In the genomic region with DNA sequence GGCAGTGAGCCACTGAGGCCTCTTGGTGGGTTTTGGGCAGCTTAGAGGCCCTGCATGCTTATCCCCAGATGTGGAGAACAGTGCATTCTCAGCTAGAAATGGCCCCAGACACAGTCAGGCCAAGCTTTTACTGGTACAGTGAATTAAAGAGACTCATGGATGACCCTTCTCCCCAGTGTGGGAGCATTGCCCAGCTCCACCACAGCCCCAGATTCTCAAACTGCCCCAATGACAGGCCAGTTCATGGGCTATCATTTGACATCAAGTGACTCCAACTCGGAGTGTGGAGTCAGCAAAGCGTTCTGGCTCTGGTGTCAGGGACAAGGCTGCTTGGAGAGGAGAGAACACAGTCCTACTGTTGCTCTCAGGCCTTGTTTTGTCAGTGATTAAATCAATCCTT, we compare ENCODE assay signal across 21 mouse cellular contexts.
"Had no signal": no experiment of that assay in that cellular context is flagged by ENCODE, and none has a peak within 500 bp of the region (broad histone marks: within the 10 kb centered on the region; RNA-seq: fewer than 3 reads in every experiment).

No protein-coding gene starts in this region.

- H3K4me1 ChIP-seq: intestine, embryonic 15.5 days; limb, embryonic 12.5 days; limb, embryonic 15.5 days; lung, embryonic 15.5 days; midbrain, embryonic 15.5 days; stomach, embryonic 15.5 days had no signal

- H3K27me3 ChIP-seq: intestine, embryonic 15.5 days; limb, embryonic 12.5 days; limb, embryonic 15.5 days; lung, embryonic 15.5 days; megakaryocyte, embryonic 14.5 days; midbrain, embryonic 12.5 days; midbrain, embryonic 15.5 days; neural tube, embryonic 12.5 days; stomach, embryonic 15.5 days had no signal

- H3K4me2 ChIP-seq: intestine, embryonic 15.5 days; limb, embryonic 12.5 days; limb, embryonic 15.5 days; liver, embryonic 11.5 days; lung, embryonic 15.5 days; midbrain, embryonic 12.5 days; midbrain, embryonic 15.5 days; neural tube, embryonic 12.5 days; stomach, embryonic 15.5 days had no signal

- DNase-seq: layer of hippocampus, postnatal 36 days; left cerebral cortex, postnatal 4 days; liver, postnatal 0 days; lung, postnatal 10 days; lung, postnatal 36 days; retina, postnatal 1 day; right cerebral cortex, postnatal 25 days; spleen, adult 18-20 months; thymus, postnatal 25 days had no signal

- H3K9me3 ChIP-seq: intestine, embryonic 15.5 days; limb, embryonic 12.5 days; limb, embryonic 15.5 days; lung, embryonic 15.5 days; megakaryocyte, embryonic 14.5 days; midbrain, embryonic 12.5 days; midbrain, embryonic 15.5 days; neural tube, embryonic 12.5 days; stomach, embryonic 15.5 days had no signal

- H3K4me3 ChIP-seq: intestine, embryonic 15.5 days; left cerebral cortex, adult 2 months; limb, embryonic 12.5 days; limb, embryonic 15.5 days; lung, embryonic 15.5 days; megakaryocyte, embryonic 14.5 days; midbrain, embryonic 12.5 days; midbrain, embryonic 15.5 days; neural tube, embryonic 12.5 days; stomach, embryonic 15.5 days had no signal

- ATAC-seq: intestine, embryonic 15.5 days; liver, postnatal 0 days; midbrain, embryonic 15.5 days had no signal

- H3K36me3 ChIP-seq: intestine, embryonic 15.5 days; limb, embryonic 12.5 days; limb, embryonic 15.5 days; lung, embryonic 15.5 days; midbrain, embryonic 12.5 days; midbrain, embryonic 15.5 days; neural tube, embryonic 12.5 days; stomach, embryonic 15.5 days had no signal

- H3K9ac ChIP-seq: intestine, embryonic 15.5 days; limb, embryonic 12.5 days; limb, embryonic 15.5 days; liver, embryonic 14.5 days; liver, postnatal 0 days; lung, embryonic 15.5 days; midbrain, embryonic 12.5 days; midbrain, embryonic 15.5 days; neural tube, embryonic 12.5 days; stomach, embryonic 15.5 days had no signal

- H3K27ac ChIP-seq: intestine, embryonic 15.5 days; left cerebral cortex, adult 2 months; limb, embryonic 12.5 days; limb, embryonic 15.5 days; liver, embryonic 14.5 days; lung, embryonic 15.5 days; midbrain, embryonic 12.5 days; midbrain, embryonic 15.5 days; neural tube, embryonic 12.5 days; stomach, embryonic 15.5 days had no signal
